Mouse (Mus musculus) ovary, adult 18-20 months (tissue): ENCODE results near the gene Agpat3.
"Not testable (repeated sequence)": the region's sequence is repeated elsewhere in the genome, so short reads cannot be mapped to it uniquely, and the experiment has no call there.

Experiments used
- DNase-seq: peaks from one replicate; pipeline ENCODE4 v3.0.0; 2022; ENCODE audit warnings: low spot score, mixed read lengths

Gene Agpat3

GRCm38 (mm10) chr10:78361951-78362350, 9.7 kb upstream of the Agpat3 start:
- DNase-seq, result peak; percentile 48

GRCm38 (mm10) chr10:78360290-78360711, 8.0 kb upstream of the Agpat3 start:
- no peak for DNase-seq

GRCm38 (mm10) chr10:78358999-78359398, 6.7 kb upstream of the Agpat3 start:
- not testable (repeated sequence) for DNase-seq

- no peak for DNase-seq
Observed at GRCm38 (mm10) chr10:78358266-78358665, 6.0 kb upstream of the Agpat3 start.

GRCm38 (mm10) chr10:78357742-78358141, 5.5 kb upstream of the Agpat3 start:
- no peak for DNase-seq

- DNase-seq, result no peak
Observed at GRCm38 (mm10) chr10:78355931-78356593, 3.8 kb upstream of the Agpat3 start.

GRCm38 (mm10) chr10:78353196-78353595, 907 bp upstream of the Agpat3 start:
- no peak for DNase-seq

- no peak for DNase-seq
Observed at GRCm38 (mm10) chr10:78352666-78353030, 359 bp upstream of the Agpat3 start.

GRCm38 (mm10) chr10:78351564-78351886, 764 bp downstream of the Agpat3 start:
- DNase-seq, result no peak

- no peak for DNase-seq
Observed at GRCm38 (mm10) chr10:78350796-78351556, 1.3 kb downstream of the Agpat3 start.

- DNase-seq, result no peak
Observed at GRCm38 (mm10) chr10:78349464-78350165, 2.7 kb downstream of the Agpat3 start.

- DNase-seq, result no peak
Observed at GRCm38 (mm10) chr10:78348211-78348610, 4.1 kb downstream of the Agpat3 start.

- no peak for DNase-seq
Observed at GRCm38 (mm10) chr10:78347486-78347885, 4.8 kb downstream of the Agpat3 start.

GRCm38 (mm10) chr10:78345466-78345865, 6.8 kb downstream of the Agpat3 start:
- DNase-seq, result no peak

- DNase-seq, result no peak
Observed at GRCm38 (mm10) chr10:78342091-78342490, 10.2 kb downstream of the Agpat3 start.

GRCm38 (mm10) chr10:78338180-78338579, 14.1 kb downstream of the Agpat3 start:
- DNase-seq, result no peak

GRCm38 (mm10) chr10:78334923-78335561, 17.2 kb downstream of the Agpat3 start:
- DNase-seq, result no peak

GRCm38 (mm10) chr10:78331577-78331976, 20.7 kb downstream of the Agpat3 start:
- DNase-seq, result no peak

- no peak for DNase-seq
Observed at GRCm38 (mm10) chr10:78329305-78329704, 23.0 kb downstream of the Agpat3 start.

GRCm38 (mm10) chr10:78328011-78328575, 24.2 kb downstream of the Agpat3 start:
- no peak for DNase-seq

- no peak for DNase-seq
Observed at GRCm38 (mm10) chr10:78325916-78326647, 26.2 kb downstream of the Agpat3 start.
